Mouse (Mus musculus) heart, postnatal 0 days (tissue): Measurements from ENCODE around the gene Cyb561a3. TPM values are rescaled to one million over a fixed set of nuclear protein-coding genes. Genes with fewer than 3 reads are reported as not detected.
A peak's percentile ranks its signal among the peaks of the same experiment; 100 is the strongest.
"Not testable (repeated sequence)": the region's sequence is repeated elsewhere in the genome, so short reads cannot be mapped to it uniquely, and the experiment has no call there.

Experiments
- ATAC-seq: fragments of 200-750 bp; cut with Nextera tagmentation; 2 replicates; pipeline ENCODE4 v1.8.0; 2017; ENCODE audit warnings: low read depth, moderate number of reproducible peaks, moderate library complexity; ENCODE audit not compliant: insufficient read depth
- DNase-seq: peaks from one replicate; pipeline ENCODE4 v3.0.0-alpha.2; 2016; ENCODE audit warnings: low spot score
- H3K27ac ChIP-seq: fragments of 300-500 bp; sonication (generic); 2 replicates; pipeline ENCODE4 v1.5.1; 2014; ENCODE audit warnings: low read depth, mild to moderate bottlenecking
- H3K27me3 ChIP-seq: fragments of 300-500 bp; sonication (generic); 2 replicates; pipeline ENCODE4 v1.6.1; 2014; ENCODE audit warnings: low read length, mixed read lengths; ENCODE audit not compliant: control insufficient read depth, insufficient read depth
- H3K36me3 ChIP-seq: fragments of 300-500 bp; sonication (generic); replicated peaks from 2 replicates; pipeline ENCODE4 v1.6.1; 2014; ENCODE audit warnings: low read length, mixed read lengths; ENCODE audit not compliant: control insufficient read depth, insufficient read depth
- H3K4me1 ChIP-seq: fragments of 300-500 bp; sonication (generic); 2 replicates; pipeline ENCODE4 v1.6.1; 2014; ENCODE audit warnings: antibody characterized with exemption; ENCODE audit not compliant: control insufficient read depth, insufficient read depth
- H3K4me2 ChIP-seq: fragments of 300-500 bp; sonication (generic); 2 replicates; pipeline ENCODE4 v1.6.1; 2014; ENCODE audit warnings: low read depth, mild to moderate bottlenecking, low read length, moderate library complexity
- H3K4me3 ChIP-seq: fragments of 300-500 bp; sonication (generic); 2 replicates; pipeline ENCODE4 v1.5.1; 2014; ENCODE audit warnings: low read depth, low read length
- H3K9ac ChIP-seq: fragments of 300-500 bp; sonication (generic); replicated peaks from 2 replicates; pipeline ENCODE4 v1.6.1; 2014; ENCODE audit warnings: low read depth, low read length, mixed read lengths
- H3K9me3 ChIP-seq: fragments of 300-500 bp; sonication (generic); replicated peaks from 2 replicates; pipeline ENCODE4 v1.6.1; 2016; ENCODE audit warnings: low read length; ENCODE audit not compliant: control insufficient read depth
- CTCF ChIP-seq: IDR thresholded peaks from 2 replicates; pipeline ENCODE4 v1.5.1; 2016; ENCODE audit warnings: antibody characterized with exemption, control low read depth, low read depth
- EP300 ChIP-seq: IDR thresholded peaks from 2 replicates; pipeline ENCODE4 v1.6.1; 2016; ENCODE audit warnings: antibody characterized with exemption, low read depth
- WGBS: fragments of 180-500 bp; shearing (Covaris S2); extraction: QIAGEN DNeasy Blood & Tissue Kit; methylation state at CpG from one replicate; pipeline ENCODE4 v1.1.7; 2014; 5-methylcytosine and 5-hydroxymethylcytosine counted together
- polyA plus RNA-seq: library from polyadenylated mRNA; unstranded; fragments of >200 nt; fragmentation: Nextera tagmentation; extraction: Ambion mirVana; gene quantifications from 2 replicates; pipeline ENCODE4 v1.2.1, GENCODE M21; 2015
- total RNA-seq: library from RNA; depleted of rRNA; stranded (reverse); fragments of >200 nt; gene quantifications from 2 replicates; pipeline ENCODE4 v1.2.3, GENCODE M21; 2014; ENCODE audit warnings: low replicate concordance

Cyb561a3 gene
- total and polyA plus RNA-seq, 2 experiments from 2014 or later: 13.7 to 22.7 TPM

DNA sequence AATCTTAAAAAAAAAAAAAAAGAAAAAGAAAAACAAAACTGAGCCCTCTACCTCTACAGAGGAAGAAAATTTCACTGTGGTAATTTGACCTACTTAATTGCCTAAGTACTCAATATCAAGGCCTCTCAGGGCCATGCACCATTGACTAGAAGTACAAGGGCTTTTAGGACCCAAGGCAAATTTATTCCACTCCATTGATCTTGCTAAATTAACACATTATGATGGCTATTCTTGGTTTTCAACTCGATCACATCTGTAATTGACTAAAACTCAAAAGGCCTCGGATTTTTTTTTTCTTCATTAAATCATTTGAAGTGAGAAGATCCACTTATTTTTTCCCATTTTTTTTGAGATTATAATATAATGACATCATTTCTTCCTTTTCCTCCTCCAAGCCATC is 19.5 kb upstream of the Cyb561a3 start:
- no peaks in the 10 kb centered on the region for H3K9me3 ChIP-seq
- no peak for TF ChIP-seq EP300
- TF ChIP-seq CTCF: no peak
- no peaks in the 10 kb centered on the region for H3K36me3 ChIP-seq
- no peaks in the 10 kb centered on the region for H3K27me3 ChIP-seq
- H3K4me2 ChIP-seq: no peak overlapping the region
- ATAC-seq: no peak
- H3K27ac ChIP-seq: no peak overlapping the region
- no peak overlapping the region for H3K4me3 ChIP-seq
- no peak overlapping the region for H3K9ac ChIP-seq
- DNase-seq: no peak
- peaks cover 18% of the 10 kb centered on the region; the same call in 1 of the 2 replicates for H3K4me1 ChIP-seq
- WGBS: 75% methylated on average over 2 of the region's 2 CpGs

DNA sequence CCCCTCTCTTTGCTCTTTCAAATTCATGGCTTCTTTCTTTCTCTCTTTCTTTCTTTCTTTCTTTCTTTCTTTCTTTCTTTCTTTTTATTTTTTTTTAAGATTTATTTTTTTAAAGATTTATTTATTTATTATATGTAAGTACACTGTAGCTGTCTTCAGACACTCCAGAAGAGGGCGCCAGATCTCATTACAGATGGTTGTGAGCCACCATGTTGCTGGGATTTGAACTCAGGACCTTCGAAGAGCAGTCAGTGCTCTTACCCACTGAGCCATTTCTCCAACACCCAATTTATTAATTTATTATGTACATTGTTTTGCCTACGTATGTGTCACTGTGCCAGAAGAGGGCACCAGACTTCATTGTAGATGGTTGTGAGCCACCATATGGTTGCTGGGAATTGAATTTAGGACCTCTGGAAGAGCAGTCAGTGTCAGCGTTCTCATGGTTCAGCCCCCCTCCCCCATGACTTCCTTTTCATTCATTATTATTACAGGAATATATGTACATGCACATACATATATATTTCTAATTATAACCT is 19.1 kb upstream of the Cyb561a3 start:
- H3K27me3 ChIP-seq, H3K36me3 ChIP-seq, DNase-seq, H3K27ac ChIP-seq, H3K9ac ChIP-seq, H3K4me2 ChIP-seq, ATAC-seq, H3K9me3 ChIP-seq, H3K4me3 ChIP-seq: not testable (repeated sequence)
- peaks cover 18% of the 10 kb centered on the region; the same call in 1 of the 2 replicates for H3K4me1 ChIP-seq
- 76% methylated on average over 4 of the region's 4 CpGs for WGBS

GRCm38 (mm10) chr19:10560108-10560507 is 16.9 kb upstream of the Cyb561a3 start:
- 40% methylated on average over 5 of the region's 5 CpGs for WGBS
- H3K36me3 ChIP-seq: no peaks in the 10 kb centered on the region
- peak; percentile 37 for DNase-seq
- H3K4me1 ChIP-seq: peaks cover 15% of the 10 kb centered on the region; the same call in 1 of the 2 replicates
- no peaks in the 10 kb centered on the region for H3K9me3 ChIP-seq
- H3K27me3 ChIP-seq: no peaks in the 10 kb centered on the region
- no peak overlapping the region for H3K27ac ChIP-seq
- TF ChIP-seq EP300 (no peak), CTCF (peak; percentile 47)
- no peak for ATAC-seq
- H3K4me3 ChIP-seq: no peak overlapping the region
- no peak overlapping the region for H3K4me2 ChIP-seq
- H3K9ac ChIP-seq: no peak overlapping the region

DNA sequence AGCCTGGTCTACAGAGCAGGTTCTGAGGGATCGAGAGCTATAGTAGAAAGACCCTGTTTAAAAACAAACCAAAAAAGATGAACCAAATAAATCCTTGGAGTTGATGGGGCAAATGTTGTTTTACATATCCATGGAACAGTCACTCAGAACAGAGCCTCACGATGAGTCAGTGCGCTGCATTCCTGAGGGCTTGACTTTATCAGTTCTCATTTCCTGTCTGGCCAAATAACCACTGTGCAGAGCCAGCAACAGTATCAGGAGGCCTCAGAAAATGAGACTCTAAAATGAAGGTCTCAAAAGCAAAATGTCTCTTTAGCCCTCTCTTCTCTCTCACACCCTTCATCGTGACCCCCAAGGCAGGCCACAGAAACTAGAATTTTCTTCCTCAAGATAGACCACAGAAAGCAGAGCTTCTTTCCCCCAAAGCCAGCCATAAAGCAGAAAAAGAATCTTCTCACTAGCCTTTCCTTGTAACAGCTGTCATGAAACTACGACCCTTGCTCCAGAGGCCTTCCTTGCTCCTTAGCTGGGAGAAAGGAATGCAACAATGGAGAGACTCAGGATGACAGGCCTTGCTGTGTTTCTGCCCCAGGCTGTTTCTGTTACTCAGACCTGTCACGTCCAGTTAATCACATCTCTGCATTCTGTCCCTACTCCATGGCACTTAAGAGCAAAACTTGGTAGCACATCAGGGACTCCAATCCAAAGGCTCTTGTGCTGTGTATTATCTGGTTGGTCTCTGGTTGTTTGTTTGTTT is 15.2 kb upstream of the Cyb561a3 start:
- no peaks in the 10 kb centered on the region for H3K27me3 ChIP-seq
- ATAC-seq: peak; percentile 91
- no peak overlapping the region for H3K9ac ChIP-seq
- peaks cover 10% of the 10 kb centered on the region; the same call in 1 of the 2 replicates for H3K4me1 ChIP-seq
- TF ChIP-seq EP300 (no peak), CTCF (no peak)
- no peak overlapping the region for H3K4me3 ChIP-seq
- no peaks in the 10 kb centered on the region for H3K9me3 ChIP-seq
- peak; percentile 74 for DNase-seq
- no peak overlapping the region for H3K4me2 ChIP-seq
- 28% methylated on average over 6 of the region's 6 CpGs for WGBS
- no peaks in the 10 kb centered on the region for H3K36me3 ChIP-seq
- H3K27ac ChIP-seq: peak overlapping the region; percentile 92

GRCm38 (mm10) chr19:10562351-10562750 is 14.6 kb upstream of the Cyb561a3 start:
- H3K27me3 ChIP-seq: no peaks in the 10 kb centered on the region
- no peak overlapping the region for H3K4me3 ChIP-seq
- H3K27ac ChIP-seq: peak overlapping the region; percentile 92
- H3K36me3 ChIP-seq: no peaks in the 10 kb centered on the region
- no peaks in the 10 kb centered on the region for H3K9me3 ChIP-seq
- ATAC-seq (no peak), DNase-seq (no peak)
- no peak overlapping the region for H3K9ac ChIP-seq
- TF ChIP-seq EP300 (no peak), CTCF (no peak)
- no peak overlapping the region for H3K4me2 ChIP-seq
- 65% methylated on average over 5 of the region's 5 CpGs for WGBS
- peaks cover 10% of the 10 kb centered on the region; the same call in 1 of the 2 replicates for H3K4me1 ChIP-seq

DNA sequence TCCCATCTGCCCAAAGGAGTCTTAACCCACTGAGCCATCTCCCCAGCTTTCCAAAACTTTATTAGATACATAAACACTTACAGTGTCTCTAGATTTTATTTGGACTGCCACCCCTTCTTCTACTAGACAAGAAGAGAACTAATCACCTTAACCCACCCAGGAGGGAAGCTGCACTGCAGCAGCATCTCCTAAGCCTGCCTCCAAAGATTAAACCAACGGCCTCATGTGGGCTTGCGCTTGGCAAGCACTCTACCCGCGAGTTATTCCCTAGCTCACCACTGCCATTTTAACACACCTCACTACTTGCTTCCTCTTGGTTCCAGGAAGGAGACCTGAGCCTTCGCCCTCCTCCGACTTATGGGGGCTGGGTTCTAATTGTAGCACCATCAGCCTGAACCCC is 12.7 kb upstream of the Cyb561a3 start:
- WGBS: 79% methylated on average over 6 of the region's 6 CpGs
- Histone ChIP-seq H3K4me2 (no peak overlapping the region), H3K9me3 (no peaks in the 10 kb centered on the region), H3K4me3 (no peak overlapping the region), H3K9ac (no peak overlapping the region), H3K27ac (no peak overlapping the region), H3K36me3 (no peaks in the 10 kb centered on the region), H3K4me1 (peaks cover 10% of the 10 kb centered on the region; the same call in 1 of the 2 replicates), H3K27me3 (no peaks in the 10 kb centered on the region)
- TF ChIP-seq EP300 (no peak), CTCF (no peak)
- ATAC-seq (no peak), DNase-seq (no peak)
